Mouse (Mus musculus) gastrocnemius, postnatal 10 days (tissue): Measurements from ENCODE around the gene Spsb4. TPM values are rescaled to one million over a fixed set of nuclear protein-coding genes. Genes with fewer than 3 reads are reported as not detected.

ENCODE experiments used
- DNase-seq: peaks from one replicate; pipeline ENCODE4 v3.0.0; 2021; ENCODE audit warnings: mixed read lengths
- total RNA-seq, 2 experiments: library from RNA; stranded (reverse); gene quantifications; 2 replicates each; pipeline ENCODE4 v1.2.3; 2021

Gene Spsb4
- total RNA-seq, 2 experiments from 2014 or later, result 5.6 to 7.8 TPM

GRCm38 (mm10) chr9:96980037-96980997 is 38.3 kb downstream of the Spsb4 start:
- DNase-seq, result no peak

GRCm38 (mm10) chr9:96979417-96980030 is 39.1 kb downstream of the Spsb4 start:
- DNase-seq, result no peak

- DNase-seq, result no peak
These were observed 40.4 kb downstream of the Spsb4 start for GRCm38 (mm10) chr9:96978147-96978782.

- peak; percentile 53 for DNase-seq
These were observed 41.1 kb downstream of the Spsb4 start for GRCm38 (mm10) chr9:96977287-96978145.

- DNase-seq, result no peak
These were observed 45.6 kb downstream of the Spsb4 start for GRCm38 (mm10) chr9:96973091-96973490.

GRCm38 (mm10) chr9:96971625-96972404 is 46.8 kb downstream of the Spsb4 start:
- peak; percentile 82 for DNase-seq

- no peak for DNase-seq
These were observed 51.1 kb downstream of the Spsb4 start for GRCm38 (mm10) chr9:96967516-96967915.

GRCm38 (mm10) chr9:96966465-96966864 is 52.2 kb downstream of the Spsb4 start:
- DNase-seq, result no peak

GRCm38 (mm10) chr9:96963443-96964215 is 55.0 kb downstream of the Spsb4 start:
- no peak for DNase-seq

- no peak for DNase-seq
These were observed 55.9 kb downstream of the Spsb4 start for GRCm38 (mm10) chr9:96962714-96963113.

- DNase-seq, result peak; percentile 21
These were observed 56.5 kb downstream of the Spsb4 start for GRCm38 (mm10) chr9:96961986-96962701.

- DNase-seq, result peak; percentile 37
These were observed 57.6 kb downstream of the Spsb4 start for GRCm38 (mm10) chr9:96961006-96961405.

GRCm38 (mm10) chr9:96960241-96960640 is 58.4 kb downstream of the Spsb4 start:
- DNase-seq, result no peak

- DNase-seq, result no peak
These were observed 59.2 kb downstream of the Spsb4 start for GRCm38 (mm10) chr9:96959469-96959868.

- DNase-seq, result no peak
These were observed 60.5 kb downstream of the Spsb4 start for GRCm38 (mm10) chr9:96958009-96958615.

- DNase-seq, result no peak
These were observed 61.3 kb downstream of the Spsb4 start for GRCm38 (mm10) chr9:96957298-96957865.

- no peak for DNase-seq
These were observed 61.9 kb downstream of the Spsb4 start for GRCm38 (mm10) chr9:96956646-96957297.
